Mouse (Mus musculus) spleen, postnatal 14 days (tissue): ENCODE data around the gene Olfr393.

ENCODE experiments used
- DNase-seq, 2 experiments: peaks; one replicate each; pipeline ENCODE4 v3.0.0; 2021 to 2022; ENCODE audit warnings: low spot score in 2 of 2

Olfr393 gene

GRCm38 (mm10) chr11:73851354-73851753 lies at the start of gene Olfr393:
Gene Olfr393, minus strand, starts transcription at chr11:73851454.
- no peak for DNase-seq

- DNase-seq: no peak
Observed at GRCm38 (mm10) chr11:73890671-73891070, 39.4 kb upstream of the Olfr393 start, which contains the start of gene Olfr394. Gene Olfr394, minus strand, starts transcription at chr11:73890771.

- no peak for DNase-seq
Observed at GRCm38 (mm10) chr11:73816949-73817348, 34.3 kb downstream of the Olfr393 start, which contains the start of gene Olfr392. Gene Olfr392, minus strand, starts transcription at chr11:73817049.

- DNase-seq: no peak
Observed at GRCm38 (mm10) chr11:73802952-73803351, 48.3 kb downstream of the Olfr393 start, which contains the start of gene Olfr391-ps. Gene Olfr391-ps, minus strand, starts transcription at chr11:73803052.
